Mouse (Mus musculus) adrenal gland, postnatal 25 days (tissue): ENCODE data around the gene Tm4sf19. TPM values are rescaled to one million over a fixed set of nuclear protein-coding genes. Genes with fewer than 3 reads are reported as not detected.
"Not testable (repeated sequence)": the region's sequence is repeated elsewhere in the genome, so short reads cannot be mapped to it uniquely, and the experiment has no call there.

Source experiments
- DNase-seq: peaks from one replicate; pipeline ENCODE4 v3.0.0; 2021; ENCODE audit warnings: mixed read lengths
- total RNA-seq: library from RNA; stranded (reverse); gene quantifications from 2 replicates; pipeline ENCODE4 v1.2.3, GENCODE M21; 2021

Gene Tm4sf19
- total RNA-seq, 1 experiment from 2014 or later, result not detected

DNA sequence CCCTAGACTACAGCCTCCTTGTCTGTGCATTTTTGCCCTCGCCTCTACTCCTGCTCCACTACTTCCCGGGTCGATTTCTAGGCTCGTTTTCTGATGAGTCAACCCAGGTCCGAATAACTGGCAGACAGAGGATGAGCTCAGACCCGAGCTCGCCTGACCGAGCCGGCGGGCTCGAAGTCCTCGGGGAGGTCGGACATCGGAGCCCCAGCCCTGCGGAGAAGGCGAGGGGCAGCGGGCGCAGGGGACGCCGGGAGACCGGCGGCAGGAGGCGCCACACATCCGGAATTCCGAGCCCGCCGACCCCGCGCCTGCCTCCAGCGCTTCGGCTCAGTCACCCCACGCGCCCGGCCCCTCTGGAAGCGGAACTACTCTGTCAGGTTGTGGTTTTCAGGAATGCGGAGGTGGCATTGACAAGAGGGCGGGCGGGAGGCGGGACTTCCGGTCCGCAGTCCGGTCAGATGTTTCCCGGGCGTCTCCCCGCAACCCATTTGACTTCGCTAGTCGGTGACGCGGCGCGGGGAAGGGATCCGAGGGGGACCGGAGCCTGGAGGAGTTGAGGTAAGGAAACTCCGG, 30.3 kb downstream of the Tm4sf19 start, which contains the start of gene Pcyt1a:
Pcyt1a (plus strand) TSS at position 448 of the 573 bp plus-strand sequence.
- peak; percentile 87 for DNase-seq

GRCm38 (mm10) chr16:32431047-32431591, 30.8 kb downstream of the Tm4sf19 start:
- peak; percentile 23 for DNase-seq

DNA sequence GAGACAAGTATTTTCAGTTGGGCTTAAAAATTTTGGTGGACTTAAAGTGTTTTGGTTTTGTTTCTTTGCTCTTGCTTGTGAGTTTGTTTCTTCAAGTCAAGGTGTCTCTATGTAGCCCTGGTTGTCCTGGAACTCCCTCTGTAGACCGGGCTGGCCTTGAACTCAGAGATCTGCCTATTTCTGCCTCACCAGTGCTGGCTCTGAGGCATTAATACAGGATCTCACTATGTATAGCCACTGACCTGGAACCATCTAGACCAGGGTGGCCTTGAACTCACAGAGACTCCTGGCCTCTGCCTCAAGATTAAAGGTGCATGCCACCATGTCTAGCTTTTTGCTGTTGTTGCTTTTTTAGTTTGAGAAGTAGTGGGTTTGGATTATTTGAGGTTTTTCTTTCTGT, 31.6 kb downstream of the Tm4sf19 start:
- DNase-seq, result no peak

GRCm38 (mm10) chr16:32433138-32433537, 32.8 kb downstream of the Tm4sf19 start:
- no peak for DNase-seq

- DNase-seq, result no peak
These were observed 33.8 kb downstream of the Tm4sf19 start for GRCm38 (mm10) chr16:32434066-32434465.

GRCm38 (mm10) chr16:32434691-32435090, 34.4 kb downstream of the Tm4sf19 start:
- DNase-seq, result no peak

GRCm38 (mm10) chr16:32436657-32437056, 36.4 kb downstream of the Tm4sf19 start:
- no peak for DNase-seq

DNA sequence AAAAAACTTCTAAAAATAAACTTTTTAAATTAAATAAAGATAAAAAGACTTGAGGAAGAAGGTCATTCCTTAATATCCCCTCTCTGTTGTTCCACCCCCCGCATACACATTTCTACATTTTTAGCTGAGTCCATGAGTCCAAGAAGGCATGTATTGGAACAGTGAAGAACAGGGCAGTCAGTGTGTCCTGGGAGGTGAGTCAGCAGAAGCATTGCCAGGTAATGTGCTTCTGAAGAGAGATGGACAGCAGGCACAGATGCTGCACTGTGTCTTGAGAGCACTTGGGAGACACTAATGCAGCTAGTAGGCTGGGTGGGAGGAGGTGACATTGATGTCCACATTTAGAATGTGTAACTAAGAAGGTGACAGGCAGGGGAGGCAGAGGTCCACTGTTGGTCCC, 37.0 kb downstream of the Tm4sf19 start:
- no peak for DNase-seq

- no peak for DNase-seq
These were observed 41.1 kb downstream of the Tm4sf19 start for GRCm38 (mm10) chr16:32441432-32441831.

- not testable (repeated sequence) for DNase-seq
These were observed 44.3 kb downstream of the Tm4sf19 start for GRCm38 (mm10) chr16:32444615-32445014.

- no peak for DNase-seq
These were observed 45.3 kb downstream of the Tm4sf19 start for GRCm38 (mm10) chr16:32445558-32445957.

- DNase-seq, result no peak
These were observed 46.3 kb downstream of the Tm4sf19 start for GRCm38 (mm10) chr16:32446563-32447138.

DNA sequence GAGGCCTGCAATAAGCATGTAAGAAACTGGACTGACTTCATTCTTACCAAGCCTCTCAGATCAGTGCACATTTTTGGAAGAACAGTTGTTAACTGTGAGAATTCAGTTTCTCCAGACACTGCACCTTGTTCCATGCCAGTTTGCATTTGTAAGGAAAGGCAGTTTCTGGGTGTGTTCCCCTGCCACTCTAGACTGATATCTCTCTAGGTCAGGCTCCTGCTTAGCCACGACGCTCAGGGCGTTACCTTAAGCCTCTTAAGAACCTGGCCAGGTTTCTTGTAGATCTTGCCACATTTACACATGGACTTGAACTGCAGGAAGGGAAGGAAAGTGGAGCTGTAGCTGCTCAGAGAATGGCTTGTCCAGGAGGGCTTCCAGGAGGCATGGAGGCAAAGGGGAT, 49.4 kb downstream of the Tm4sf19 start:
- no peak for DNase-seq

- no peak for DNase-seq
These were observed 49.8 kb downstream of the Tm4sf19 start for GRCm38 (mm10) chr16:32450133-32450532.

DNA sequence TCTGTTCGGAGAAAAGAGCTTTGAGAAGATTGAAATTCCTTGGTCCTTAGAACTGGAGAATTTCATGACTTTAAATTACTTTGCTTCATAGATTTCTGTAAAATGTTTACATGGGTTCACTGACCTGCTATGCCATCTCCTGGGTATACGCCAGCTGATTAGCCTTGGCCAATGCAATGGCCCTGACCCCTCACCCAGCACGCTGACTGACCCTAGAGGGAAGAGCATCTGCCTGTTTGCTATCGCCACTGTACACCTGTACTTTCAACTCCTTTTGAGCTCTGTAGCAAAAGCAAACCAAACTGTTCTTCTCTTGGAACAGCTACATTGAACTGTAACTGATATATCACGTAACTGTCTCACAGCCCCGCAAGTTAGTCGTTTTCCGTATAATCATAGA, 52.8 kb downstream of the Tm4sf19 start:
- no peak for DNase-seq

GRCm38 (mm10) chr16:32454646-32455045, 54.3 kb downstream of the Tm4sf19 start:
- no peak for DNase-seq

GRCm38 (mm10) chr16:32456086-32456485, 55.8 kb downstream of the Tm4sf19 start:
- DNase-seq, result no peak

DNA sequence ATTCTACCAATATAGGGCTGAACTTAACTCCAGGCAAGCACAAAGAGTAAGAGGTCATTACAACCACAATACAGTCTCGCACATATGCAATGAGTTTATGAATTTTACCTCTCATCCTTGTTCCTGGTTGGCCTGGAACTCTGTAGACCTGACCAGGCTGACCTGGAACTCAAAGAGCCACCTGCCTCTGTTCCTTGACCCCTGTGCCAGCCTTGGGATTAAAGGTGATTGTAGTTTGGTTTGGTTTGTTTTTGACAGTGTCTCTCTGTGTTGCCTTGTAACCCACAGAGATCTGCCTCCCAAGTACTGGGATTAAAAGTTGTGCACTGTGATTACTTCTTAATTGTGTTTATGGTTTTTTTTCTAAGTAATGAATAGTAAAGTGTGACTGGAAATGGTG, 56.5 kb downstream of the Tm4sf19 start:
- DNase-seq, result no peak

Other genes starting within 250 kb of the Tm4sf19 start
- gene Nrros, start 234.9 kb upstream of the Tm4sf19 start, total RNA-seq, result 6.1 and 8.9 TPM in 2 replicates
- gene Bex6, start 220.7 kb upstream of the Tm4sf19 start, total RNA-seq, result not detected in 2 replicates
- gene Fbxo45, start 153.3 kb upstream of the Tm4sf19 start, total RNA-seq, result 19.6 and 22.8 TPM in 2 replicates
- 15.1 and 16.3 TPM in 2 replicates for gene Wdr53, start 153.3 kb upstream of the Tm4sf19 start, total RNA-seq
- gene Smco1, start 129.0 kb upstream of the Tm4sf19 start, total RNA-seq, result 0.36 TPM in 1 of 2 replicates, not detected in the other
- gene Rnf168, start 123.0 kb upstream of the Tm4sf19 start, total RNA-seq, result 29.1 and 33.9 TPM in 2 replicates
- gene Ubxn7, start 68.2 kb upstream of the Tm4sf19 start, total RNA-seq, result 40.4 and 77.1 TPM in 2 replicates
- gene Tctex1d2, start 19.2 kb downstream of the Tm4sf19 start, total RNA-seq, result 5.3 and 7.7 TPM in 2 replicates
- 83.4 and 100 TPM in 2 replicates for gene Pcyt1a, start 30.4 kb downstream of the Tm4sf19 start, total RNA-seq
- not detected in 2 replicates for gene Slc51a, start 87.4 kb downstream of the Tm4sf19 start, total RNA-seq
- not detected in 2 replicates for gene Zdhhc19, start 95.8 kb downstream of the Tm4sf19 start, total RNA-seq
- gene Tfrc, start 208.4 kb downstream of the Tm4sf19 start, total RNA-seq, result 37.9 and 42.6 TPM in 2 replicates
- 34.8 and 52.2 TPM in 2 replicates for gene Tnk2, start 243.4 kb downstream of the Tm4sf19 start, total RNA-seq